Mouse (Mus musculus): ENCODE measurements around the gene Prim1.
"Not testable (repeated sequence)": the region's sequence is repeated elsewhere in the genome, so short reads cannot be mapped to it uniquely, and the experiment has no call there.

Gene Prim1

GRCm38 (mm10) chr10:128037921-128038320 is 23.0 kb downstream of the Prim1 start:
- no peak for DNase-seq (ENCODE audit: low read depth, low spot score)

GRCm38 (mm10) chr10:128039167-128039566 is 24.2 kb downstream of the Prim1 start:
- DNase-seq (ENCODE audit: low read depth, low spot score): no peak

GRCm38 (mm10) chr10:128039858-128040257 is 24.9 kb downstream of the Prim1 start:
- no peak for DNase-seq (ENCODE audit: low read depth, low spot score)

- DNase-seq (ENCODE audit: low read depth, low spot score): no peak
These were observed 25.3 kb downstream of the Prim1 start for GRCm38 (mm10) chr10:128040293-128040692.

GRCm38 (mm10) chr10:128041636-128042035 is 26.7 kb downstream of the Prim1 start:
- DNase-seq (ENCODE audit: low read depth, low spot score): no peak

- no peak for DNase-seq (ENCODE audit: low read depth, low spot score)
These were observed 27.5 kb downstream of the Prim1 start for GRCm38 (mm10) chr10:128042466-128042865.

GRCm38 (mm10) chr10:128043041-128043835 is 28.3 kb downstream of the Prim1 start:
- no peak for DNase-seq (ENCODE audit: low read depth, low spot score)

- DNase-seq (ENCODE audit: low read depth, low spot score): no peak
These were observed 33.2 kb downstream of the Prim1 start for GRCm38 (mm10) chr10:128048157-128048556.

GRCm38 (mm10) chr10:128049741-128050140 is 34.8 kb downstream of the Prim1 start:
- no peak for DNase-seq (ENCODE audit: low read depth, low spot score)

GRCm38 (mm10) chr10:128050355-128050754 is 35.4 kb downstream of the Prim1 start:
- no peak for DNase-seq (ENCODE audit: low read depth, low spot score)

GRCm38 (mm10) chr10:128051589-128051988 is 36.6 kb downstream of the Prim1 start:
- no peak for DNase-seq (ENCODE audit: low read depth, low spot score)

- not testable (repeated sequence) for DNase-seq (ENCODE audit: low read depth, low spot score)
These were observed 37.2 kb downstream of the Prim1 start for GRCm38 (mm10) chr10:128052136-128052535.

GRCm38 (mm10) chr10:128053001-128053400 is 38.0 kb downstream of the Prim1 start:
- no peak for DNase-seq (ENCODE audit: low read depth, low spot score)

GRCm38 (mm10) chr10:128058184-128058583 is 43.2 kb downstream of the Prim1 start:
- DNase-seq (ENCODE audit: low read depth, low spot score): no peak

GRCm38 (mm10) chr10:128058601-128059151 is 43.7 kb downstream of the Prim1 start, which contains the start of gene Ptges3:
TSS of gene Ptges3 (plus strand) at chr10:128058954.
- DNase-seq (ENCODE audit: low read depth, low spot score): peak; percentile 98

- DNase-seq (ENCODE audit: low read depth, low spot score): peak; percentile 81
These were observed 44.4 kb downstream of the Prim1 start for GRCm38 (mm10) chr10:128059207-128059981.

- no peak for DNase-seq (ENCODE audit: low read depth, low spot score)
These were observed 46.1 kb downstream of the Prim1 start for GRCm38 (mm10) chr10:128061109-128061508.

- no peak for DNase-seq (ENCODE audit: low read depth, low spot score)
These were observed 47.4 kb downstream of the Prim1 start for GRCm38 (mm10) chr10:128062221-128062989.

- DNase-seq (ENCODE audit: low read depth, low spot score): no peak
These were observed 51.1 kb downstream of the Prim1 start for GRCm38 (mm10) chr10:128066072-128066471.

GRCm38 (mm10) chr10:128069201-128069600 is 54.2 kb downstream of the Prim1 start:
- DNase-seq (ENCODE audit: low read depth, low spot score): no peak

GRCm38 (mm10) chr10:128070432-128070831 is 55.5 kb downstream of the Prim1 start:
- DNase-seq (ENCODE audit: low read depth, low spot score): not testable (repeated sequence)

- not testable (repeated sequence) for DNase-seq (ENCODE audit: low read depth, low spot score)
These were observed 63.3 kb downstream of the Prim1 start for GRCm38 (mm10) chr10:128078269-128078668.
